Comparison of ENCODE assay signal across 9 mouse cellular contexts in the genomic region with DNA sequence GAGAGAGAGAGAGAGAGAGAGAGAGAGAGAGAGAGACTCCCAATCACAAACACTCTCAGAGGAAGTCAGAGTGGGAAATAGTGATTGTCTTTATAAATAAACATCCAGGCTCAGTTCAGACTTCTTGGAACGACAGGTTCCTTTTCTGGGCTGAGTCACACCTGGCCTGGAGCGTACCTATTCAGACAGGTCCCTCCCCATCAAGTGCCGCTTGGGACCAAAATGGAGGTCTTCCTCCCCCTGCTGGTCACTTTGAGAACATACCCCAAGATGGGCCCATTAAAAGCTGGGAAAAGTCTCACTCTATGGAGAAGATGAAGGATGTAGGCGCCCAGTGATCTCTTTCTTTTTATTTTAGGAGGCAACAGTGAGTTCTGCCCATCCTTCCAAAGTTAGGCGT. TPM values are rescaled to one million over a fixed set of nuclear protein-coding genes. Genes with fewer than 3 reads are reported as not detected.
A peak's percentile ranks its signal among the peaks of the same experiment; 100 is the strongest.
DNase-seq lines count a peak whose midpoint lies in the region; ATAC-seq lines count a peak whose summit lies in the region.
"Had no signal": no experiment of that assay in that cellular context is flagged by ENCODE, and none has a peak within 500 bp of the region (broad histone marks: within the 10 kb centered on the region; RNA-seq: fewer than 3 reads in every experiment).

No protein-coding gene starts in this region.

- no peak for ATAC-seq in liver, embryonic 12.5 days
- ATAC-seq in midbrain, embryonic 12.5 days (ENCODE audit: low FRiP score, low read depth): peak; percentile 19; the same call in 1 of the 2 replicates

- WGBS in liver, embryonic 12.5 days (ENCODE audit: insufficient replicate concordance): 4% methylated on average over 5 of the region's 5 CpGs
- WGBS in midbrain, embryonic 12.5 days: 5% methylated on average over 5 of the region's 5 CpGs

- peaks cover 22% of the 10 kb centered on the region for H3K4me1 ChIP-seq in liver, embryonic 12.5 days
- H3K4me1 ChIP-seq in midbrain, embryonic 12.5 days: no peaks in the 10 kb centered on the region

- H3K27ac ChIP-seq in liver, embryonic 12.5 days: no peak overlapping the region
- H3K27ac ChIP-seq in midbrain, embryonic 12.5 days (replicated peaks): no peak overlapping the region

- no peaks in the 10 kb centered on the region for H3K9me3 ChIP-seq in liver, embryonic 12.5 days (replicated peaks)
- H3K9me3 ChIP-seq in midbrain, embryonic 12.5 days: no peaks in the 10 kb centered on the region

- H3K9ac ChIP-seq in liver, embryonic 12.5 days: no peak overlapping the region
- no peak overlapping the region; the same call in 1 of the 2 replicates for H3K9ac ChIP-seq in midbrain, embryonic 12.5 days (replicated peaks)

- no peak overlapping the region for H3K4me2 ChIP-seq in liver, embryonic 12.5 days
- no peak overlapping the region for H3K4me2 ChIP-seq in midbrain, embryonic 12.5 days (replicated peaks)

- H3K4me3 ChIP-seq in liver, embryonic 12.5 days: no peak overlapping the region
- no peak overlapping the region for H3K4me3 ChIP-seq in midbrain, embryonic 12.5 days
- H3K4me3 ChIP-seq: erythroblast, embryonic 14.5 days had no signal

- DNase-seq in liver (peak; percentile 72), MN1 (ENCODE audit: low spot score) (peak; percentile 69)
- DNase-seq in cerebellum, adult 9-11 months: peak; percentile 72
- peak; percentile 49 for DNase-seq in gastrocnemius, postnatal 10 days
- peak; percentile 79 to 80 for DNase-seq in kidney, postnatal 25 days
- peak; percentile 69 for DNase-seq in testis, postnatal 10 days (ENCODE audit: low spot score)

- peaks cover 41% of the 10 kb centered on the region for H3K27me3 ChIP-seq in liver, embryonic 12.5 days (replicated peaks)
- H3K27me3 ChIP-seq in midbrain, embryonic 12.5 days: no peaks in the 10 kb centered on the region

- no peaks in the 10 kb centered on the region for H3K36me3 ChIP-seq in liver, embryonic 12.5 days
- no peaks in the 10 kb centered on the region for H3K36me3 ChIP-seq in midbrain, embryonic 12.5 days

RNA-seq across cellular contexts. Expression of a gene that starts 4.3 kb away (rescaled TPM):
- 0.07 and 0.12 TPM in 2 replicates for polyA plus RNA-seq in liver, embryonic 12.5 days (2016; fragmentation: Nextera tagmentation; extraction: Ambion mirVana)
- total RNA-seq in gastrocnemius, postnatal 10 days (2021): under 1 TPM in 1 of 2 experiments, not detected in 1; 0.16 TPM
- not detected in 2 replicates for polyA plus RNA-seq in midbrain, embryonic 12.5 days (2016; fragmentation: Nextera tagmentation; extraction: Ambion mirVana)
- polyA plus RNA-seq: erythroblast, embryonic 14.5 days had no signal

RNA-seq across cellular contexts. Expression of a gene that starts 27.8 kb away (rescaled TPM):
- polyA plus RNA-seq in liver, embryonic 12.5 days (2016; fragmentation: Nextera tagmentation; extraction: Ambion mirVana): 78.2 and 80.8 TPM in 2 replicates
- 10 to 100 TPM; 25.0 to 30.4 TPM for total RNA-seq in gastrocnemius, postnatal 10 days (2021)
- polyA plus RNA-seq in midbrain, embryonic 12.5 days (2016; fragmentation: Nextera tagmentation; extraction: Ambion mirVana): 162 and 172 TPM in 2 replicates
